Mouse (Mus musculus) CH12F3 (cell line): Measurements from ENCODE around the gene Sec14l2.

ENCODE experiments used
- in situ Hi-C: fragments of 300-500 bp; cut with MboI; formaldehyde crosslinking; loops from 2 replicates; pipeline ENCODE4 v1.14.3; 2020; ENCODE audit warnings: low sequenced_read_pairs

Gene Sec14l2

DNA sequence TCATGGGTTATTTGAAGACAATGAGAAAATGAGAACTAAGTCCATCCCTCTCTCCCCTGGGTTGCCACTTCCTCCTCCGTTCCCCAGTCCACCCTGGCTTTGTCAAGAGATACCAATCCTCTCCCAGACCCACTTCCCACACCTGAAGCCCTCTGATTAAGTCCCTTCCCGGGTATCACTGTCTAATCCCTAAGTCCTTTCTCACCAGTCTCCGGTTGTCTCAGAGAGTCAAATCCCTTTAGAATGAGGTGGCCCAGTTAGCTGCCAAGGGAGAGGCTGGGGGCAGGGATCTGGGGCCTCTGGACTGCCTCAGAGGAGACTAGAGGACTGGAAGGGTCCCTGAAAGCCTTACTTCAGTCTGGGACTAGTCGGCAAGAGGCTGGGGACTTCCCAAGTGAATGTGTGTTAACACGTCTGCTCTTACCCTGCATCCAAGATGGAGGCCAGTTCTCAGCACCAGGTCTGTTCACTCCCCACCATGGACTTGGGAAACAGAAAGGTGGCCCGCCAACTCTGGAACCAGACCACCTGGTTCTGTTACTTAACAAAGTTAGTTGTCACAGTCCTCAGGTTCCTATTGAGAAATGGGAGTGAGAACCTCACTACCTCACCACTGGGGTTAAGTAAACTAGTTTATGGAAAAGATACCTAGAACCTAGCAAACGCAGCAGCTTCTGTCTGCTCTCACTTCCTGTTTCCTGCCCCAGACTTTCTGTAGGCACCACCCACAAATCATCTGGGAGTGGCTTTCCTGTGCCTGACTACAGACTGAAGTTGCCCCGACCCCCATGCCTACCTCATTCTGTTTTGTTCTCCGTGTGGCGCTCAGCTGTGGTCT lies at the start of gene Sec14l2:
Gene Sec14l2, minus strand, starts transcription at position 674 of the 838 bp plus-strand sequence.
- in situ Hi-C loops, result no loop called here

DNA sequence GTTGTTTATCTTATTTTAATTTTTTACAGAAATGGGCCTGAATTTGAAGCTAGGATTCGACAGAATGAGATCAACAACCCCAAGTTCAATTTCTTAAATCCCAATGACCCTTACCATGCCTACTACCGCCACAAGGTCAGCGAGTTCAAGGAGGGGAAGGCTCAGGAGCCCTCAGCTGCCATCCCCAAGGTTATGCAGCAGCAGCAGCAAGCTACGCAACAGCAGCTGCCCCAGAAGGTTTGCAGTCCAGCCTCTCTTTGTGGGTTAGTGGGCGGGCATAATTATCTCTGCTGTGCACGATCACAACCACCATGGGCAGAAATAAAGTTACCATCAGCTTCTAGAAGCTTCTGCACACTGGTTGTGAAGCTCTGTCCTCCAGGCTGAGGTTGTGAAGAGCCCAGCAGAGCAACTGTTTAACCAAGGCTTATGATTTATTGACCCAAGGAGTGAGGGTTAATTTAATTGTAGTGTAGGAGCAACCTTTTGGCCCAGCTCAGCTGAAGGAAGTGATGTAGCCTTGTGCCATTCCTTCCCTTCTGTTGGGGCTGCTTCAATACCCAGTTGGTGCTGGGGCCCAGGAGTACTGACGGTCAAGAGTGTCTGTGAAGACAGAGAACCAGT lies 43.4 kb upstream of the Sec14l2 start:
- in situ Hi-C loops, result no loop called here

DNA sequence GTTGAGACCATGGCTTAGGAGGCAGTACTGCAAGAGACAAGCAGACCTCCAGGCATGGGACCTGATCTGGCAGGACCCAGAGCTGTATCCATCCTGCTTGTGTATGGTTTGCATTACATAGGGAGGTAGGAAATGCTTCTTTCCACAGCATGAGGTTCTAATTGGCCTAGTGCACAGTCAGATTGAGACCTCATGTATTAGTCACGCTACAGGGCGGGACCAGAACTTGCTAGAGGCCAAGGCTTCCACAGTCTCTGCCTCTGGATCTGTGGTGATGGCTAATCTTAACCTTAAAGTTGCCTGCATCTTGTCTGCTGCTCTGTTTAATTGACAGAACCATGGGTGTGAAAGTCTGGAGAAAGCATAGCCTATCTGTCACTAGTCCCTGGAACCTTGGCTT lies 41.5 kb upstream of the Sec14l2 start:
- in situ Hi-C loops, result no loop called here

DNA sequence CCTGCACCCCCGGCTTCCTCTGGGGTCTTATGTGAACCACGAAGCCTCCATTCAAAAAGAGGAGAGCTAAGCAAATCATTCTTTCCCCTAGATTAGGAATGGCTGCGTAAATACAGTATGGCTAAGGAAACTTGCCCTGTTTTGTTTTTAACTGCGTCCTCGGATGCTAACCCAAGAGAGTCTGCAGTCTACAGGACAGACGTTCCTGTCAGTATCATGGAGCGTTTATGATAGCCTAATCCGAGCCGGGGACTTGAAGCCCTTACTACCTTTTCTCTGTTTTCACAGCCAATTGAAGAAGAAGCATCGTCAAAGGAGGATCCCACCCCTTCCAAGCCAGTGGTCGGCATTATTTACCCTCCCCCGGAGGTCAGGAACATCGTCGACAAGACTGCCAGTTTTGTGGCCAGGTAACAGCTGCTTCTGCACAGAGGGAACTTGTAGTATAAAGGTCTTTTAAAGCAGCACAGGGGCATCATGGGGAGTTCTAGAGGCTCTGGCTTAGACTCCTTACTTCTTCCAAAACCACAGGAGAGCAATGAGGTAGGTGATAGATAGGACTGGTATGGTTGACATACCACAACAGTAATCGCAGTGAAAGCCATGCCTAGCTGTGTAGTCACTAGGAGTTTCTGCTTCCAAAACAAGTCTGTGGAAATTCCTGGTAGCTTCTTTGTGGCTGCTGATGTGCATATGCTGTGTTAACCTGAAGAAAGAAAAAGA lies 37.7 kb upstream of the Sec14l2 start:
- in situ Hi-C loops, result no loop called here

DNA sequence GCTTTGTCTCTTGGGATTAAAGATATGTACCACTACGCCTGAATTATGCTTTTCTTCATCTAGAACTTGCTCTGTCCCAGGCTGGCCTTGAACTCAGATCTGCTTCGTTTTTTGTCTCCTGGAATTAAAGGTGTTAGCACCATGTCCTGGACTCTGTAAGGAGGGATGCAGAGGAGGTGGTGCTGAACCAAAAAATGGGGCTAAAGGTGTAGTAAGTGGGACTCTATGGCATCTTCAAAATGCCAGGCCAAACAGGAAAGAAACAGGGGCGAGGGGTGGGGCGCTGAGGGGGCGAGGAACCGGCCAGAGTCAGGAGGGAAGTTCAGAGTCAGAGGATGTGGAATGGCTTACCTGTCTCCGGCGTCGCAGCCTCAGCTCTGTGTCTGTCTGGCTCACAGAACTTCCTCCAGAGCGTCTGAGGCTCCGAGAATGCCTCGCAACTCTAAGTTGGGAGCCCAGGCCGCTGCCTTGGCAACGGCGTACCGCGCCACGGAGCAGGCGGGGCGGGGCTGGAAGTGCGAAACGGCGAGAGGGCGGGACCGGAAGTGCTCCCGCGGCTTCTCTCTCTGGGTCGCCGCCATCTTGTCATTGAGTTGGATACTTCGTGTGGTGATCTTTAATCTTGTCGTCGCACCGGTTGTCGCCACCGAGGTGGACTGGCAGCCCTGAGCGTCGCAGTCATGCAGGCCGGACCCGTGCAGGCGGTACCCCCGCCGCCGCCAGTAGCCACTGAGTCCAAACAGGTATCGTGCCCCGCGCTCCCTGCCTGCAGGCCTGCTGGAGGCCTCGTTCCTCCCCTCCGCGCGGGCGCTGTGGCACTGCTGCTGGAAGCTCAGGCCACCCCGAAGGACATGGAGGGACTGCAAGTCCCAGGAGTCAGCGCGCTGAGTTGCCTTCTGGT lies 36.8 kb upstream of the Sec14l2 start, which contains the start of the genes Ccdc157 and Sf3a1:
Gene Ccdc157, minus strand, starts transcription at position 486 of the 901 bp plus-strand sequence.
Gene Sf3a1, plus strand, starts transcription at position 543 of the 901 bp plus-strand sequence.
- in situ Hi-C loops, result no loop called here

DNA sequence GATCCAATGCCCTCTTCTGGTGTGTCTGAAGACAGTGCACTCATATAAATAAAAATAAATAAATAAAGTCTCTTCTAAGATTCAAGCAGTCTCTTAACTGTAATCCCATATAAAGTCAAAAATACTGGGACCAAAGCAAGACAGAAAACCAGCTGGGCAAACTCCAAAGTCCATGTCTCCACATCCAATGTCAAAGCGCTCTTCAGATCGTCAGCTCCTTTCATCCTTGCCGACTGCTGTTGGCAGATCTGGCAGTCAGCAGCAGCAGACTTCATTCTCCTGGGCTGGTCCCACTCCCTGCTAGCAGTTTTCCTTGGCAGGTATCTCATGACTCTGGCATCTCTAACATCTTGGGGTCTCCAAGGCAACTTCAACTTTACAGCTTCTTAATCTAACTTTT lies 35.5 kb upstream of the Sec14l2 start:
- in situ Hi-C loops, result no loop called here

DNA sequence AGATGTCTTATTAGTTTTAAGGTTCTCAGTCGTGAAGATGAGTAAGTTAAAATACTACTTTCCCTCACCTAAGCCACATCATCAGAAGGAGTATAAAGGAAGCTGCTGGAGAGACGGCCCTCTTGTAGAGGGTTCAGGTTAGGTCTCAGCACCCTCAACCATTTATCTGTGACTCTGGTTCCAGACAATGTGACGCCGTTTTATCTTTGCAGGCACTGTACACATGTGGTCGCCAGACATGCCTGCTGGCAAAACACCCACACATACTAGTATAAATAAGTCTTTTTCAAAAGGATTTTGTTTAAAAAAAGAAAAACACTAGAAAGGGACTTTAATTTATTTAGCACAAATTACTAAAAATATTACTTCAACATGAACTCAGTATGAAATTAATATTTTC lies 32.4 kb upstream of the Sec14l2 start:
- in situ Hi-C loops, result no loop called here

DNA sequence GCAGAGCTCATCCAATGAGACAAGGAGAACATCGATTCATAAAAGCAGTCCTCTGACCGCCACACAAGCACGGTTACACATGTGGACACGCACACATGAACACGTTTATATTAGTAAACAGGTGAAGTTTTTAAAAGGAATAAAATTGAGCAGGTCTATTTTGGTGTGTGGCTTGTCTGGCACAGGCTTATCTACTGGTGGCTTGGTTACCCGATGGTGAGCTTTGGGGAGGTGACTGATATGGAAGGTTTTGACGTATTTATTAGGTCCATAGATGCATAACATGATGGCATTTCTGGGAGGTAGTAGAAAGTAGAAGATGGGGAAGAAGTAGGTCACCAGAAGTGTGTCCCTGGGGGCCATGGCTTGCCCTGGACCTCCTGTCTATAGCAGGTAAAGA lies 30.5 kb upstream of the Sec14l2 start:
- in situ Hi-C loops, result no loop called here

DNA sequence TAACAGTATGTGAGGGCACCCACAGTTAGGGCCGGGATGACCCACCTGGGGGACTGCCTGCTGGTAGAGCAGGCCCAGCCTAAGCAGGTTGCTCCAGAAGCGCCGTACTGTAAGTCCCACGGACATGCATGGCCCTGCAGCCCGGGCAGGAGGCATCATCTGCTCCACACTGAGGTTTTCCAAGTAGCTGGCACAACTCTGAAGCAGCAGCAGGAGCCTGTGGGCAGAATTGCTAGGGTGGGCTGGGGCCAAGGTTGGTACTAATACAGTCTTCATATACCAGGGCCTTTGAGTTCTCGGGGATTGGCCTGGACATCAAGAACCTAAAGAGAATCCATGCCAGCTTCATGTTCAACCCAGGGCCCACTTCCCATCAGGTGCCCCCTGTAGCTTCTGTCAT lies 26.7 kb upstream of the Sec14l2 start:
- in situ Hi-C loops, result no loop called here

DNA sequence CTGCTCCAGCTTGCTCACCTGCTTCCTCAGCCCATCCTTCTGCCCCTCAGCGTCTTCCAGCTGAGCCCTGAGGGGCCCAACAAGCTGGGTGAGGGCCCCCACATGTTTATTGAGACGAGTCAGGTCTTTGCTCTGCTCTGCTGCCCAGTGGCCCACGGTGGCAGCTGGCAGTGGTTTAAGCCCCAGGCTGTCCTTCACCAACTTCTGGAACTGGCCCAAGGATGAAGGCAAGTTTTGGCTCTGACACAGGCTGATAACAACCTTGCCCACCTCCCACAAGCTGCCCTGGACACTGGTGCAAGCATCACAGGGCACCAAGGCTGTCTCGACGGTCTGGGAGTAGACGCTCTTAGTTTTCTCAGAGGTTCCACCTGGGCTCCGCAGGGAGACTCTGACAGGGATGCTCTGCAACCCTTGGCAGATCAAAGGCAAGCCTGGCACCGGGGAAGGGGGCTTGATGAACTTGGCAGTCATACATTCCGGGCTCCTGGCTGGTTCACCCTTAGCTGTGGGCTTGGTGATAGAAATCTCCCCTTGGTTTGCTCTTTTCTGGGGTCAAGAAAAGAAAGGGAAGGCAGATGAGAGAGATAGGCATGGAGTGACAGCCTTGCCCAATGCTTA lies 25.4 kb upstream of the Sec14l2 start:
- in situ Hi-C loops, result no loop called here

DNA sequence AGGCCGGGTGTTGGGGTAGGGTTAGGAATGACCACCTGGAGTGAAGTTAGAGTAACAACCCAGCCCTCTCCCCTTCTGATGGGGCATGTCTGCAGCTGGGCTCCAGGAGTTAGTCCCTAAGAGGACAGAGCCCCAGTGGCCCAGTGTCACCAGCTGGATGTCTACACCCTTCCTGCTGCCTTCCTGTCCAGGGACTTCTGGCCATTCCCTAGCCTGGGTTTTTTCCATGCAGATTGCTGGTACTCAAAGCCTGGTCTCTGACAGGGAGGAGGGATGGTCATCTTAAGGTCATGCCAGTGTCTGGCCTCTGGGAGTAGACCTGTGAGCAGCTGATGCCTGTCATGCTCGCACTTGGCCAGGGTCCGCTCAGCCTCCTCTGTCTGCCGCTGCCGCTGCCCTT lies 24.9 kb upstream of the Sec14l2 start:
- in situ Hi-C loops, result no loop called here

DNA sequence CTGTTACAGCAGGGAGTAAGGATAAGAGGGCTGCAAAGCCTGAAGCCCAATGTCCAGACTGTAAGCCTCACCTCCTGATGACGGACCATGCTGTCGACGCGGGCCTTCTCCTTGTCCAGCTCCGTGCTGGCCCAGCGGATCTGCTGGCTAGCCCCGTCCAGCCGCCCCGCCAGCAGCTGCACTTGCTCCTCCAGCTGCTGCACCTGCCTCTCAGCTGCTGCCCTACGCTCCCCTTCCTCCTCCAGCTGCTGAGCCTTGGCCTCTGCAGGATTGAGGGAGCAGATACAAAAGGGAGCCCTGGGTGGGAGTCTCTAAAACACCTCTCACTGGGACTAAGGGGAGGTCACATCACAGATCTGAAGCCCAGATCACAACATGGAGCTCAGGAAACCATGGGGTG lies 23.9 kb upstream of the Sec14l2 start:
- in situ Hi-C loops, result no loop called here

DNA sequence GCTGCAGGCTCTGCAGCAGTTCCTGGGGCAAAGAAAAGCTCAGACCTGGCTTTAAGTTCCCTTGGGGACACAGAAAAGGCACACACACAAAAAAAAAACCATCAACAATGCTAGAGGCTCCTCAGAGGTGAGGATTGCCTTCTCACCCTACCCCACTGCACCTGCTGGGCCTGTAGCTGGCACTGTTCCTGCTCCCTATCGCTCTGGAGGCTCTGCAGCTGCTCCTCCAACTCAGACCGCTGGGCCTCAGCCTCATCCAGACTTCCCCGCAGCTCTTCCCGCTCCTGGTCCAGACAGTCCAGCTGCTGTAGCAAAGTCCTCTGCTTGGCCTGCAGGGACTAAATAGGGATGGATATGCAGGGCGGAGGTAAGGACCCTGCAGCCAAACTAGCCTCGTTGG lies 23.2 kb upstream of the Sec14l2 start:
- in situ Hi-C loops, result no loop called here

DNA sequence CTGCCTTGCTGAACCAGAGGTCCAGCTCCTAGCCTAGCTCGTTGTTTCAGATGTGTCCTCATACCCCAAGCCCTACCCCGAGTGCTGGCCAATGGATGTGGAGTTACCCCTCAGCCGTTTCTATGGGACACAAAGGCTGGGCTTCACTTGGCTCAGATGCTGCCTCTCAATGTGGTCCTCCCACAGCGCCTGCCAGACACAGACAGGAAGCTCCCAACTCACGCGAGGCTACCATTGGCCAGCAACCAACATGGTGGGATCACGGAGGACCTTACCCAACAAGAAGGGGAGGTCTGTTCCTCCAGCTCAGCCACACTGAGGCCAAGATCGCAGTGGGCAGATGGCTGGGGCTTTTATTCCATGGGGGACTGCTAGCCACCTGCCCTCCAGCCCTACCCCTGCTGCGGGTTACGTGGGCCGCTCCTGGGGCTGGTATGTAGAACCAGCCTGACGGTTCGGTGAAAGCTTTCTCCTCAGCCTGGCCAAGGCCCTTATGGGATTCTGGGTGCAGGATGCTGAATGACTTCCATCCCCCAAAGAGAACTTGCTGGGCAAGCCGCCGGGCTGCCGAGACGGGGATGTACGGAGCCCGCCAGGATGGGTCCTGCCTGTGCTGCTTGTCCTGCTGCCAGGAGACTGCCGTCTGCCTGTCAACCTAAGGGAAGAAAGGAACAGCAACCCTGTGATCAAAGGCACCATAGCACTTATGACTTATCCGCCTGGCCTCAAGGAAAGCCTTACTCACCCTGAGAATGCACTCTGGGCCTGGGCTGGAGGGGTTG lies 20.3 kb upstream of the Sec14l2 start:
- in situ Hi-C loops, result no loop called here

DNA sequence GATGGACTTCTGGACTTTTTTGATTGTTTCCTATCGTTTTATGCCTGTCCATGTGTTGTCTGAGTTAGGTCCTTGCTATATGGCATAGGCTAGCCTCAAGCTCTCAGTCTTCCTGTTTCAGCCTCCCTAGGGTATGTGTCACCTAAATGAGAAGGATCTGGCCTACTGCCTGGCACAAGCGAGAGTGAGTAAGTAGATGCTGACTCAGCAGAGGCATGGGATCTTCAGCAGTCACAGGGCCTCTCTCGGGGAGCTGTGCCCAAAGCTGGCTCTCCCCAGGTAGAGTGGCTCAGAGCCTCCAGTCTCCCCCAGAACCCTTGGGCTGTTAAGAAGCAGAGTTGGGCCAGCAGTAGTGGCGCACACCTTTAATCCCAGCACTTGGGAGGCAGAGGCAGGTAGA lies 19.1 kb upstream of the Sec14l2 start:
- in situ Hi-C loops, result no loop called here

DNA sequence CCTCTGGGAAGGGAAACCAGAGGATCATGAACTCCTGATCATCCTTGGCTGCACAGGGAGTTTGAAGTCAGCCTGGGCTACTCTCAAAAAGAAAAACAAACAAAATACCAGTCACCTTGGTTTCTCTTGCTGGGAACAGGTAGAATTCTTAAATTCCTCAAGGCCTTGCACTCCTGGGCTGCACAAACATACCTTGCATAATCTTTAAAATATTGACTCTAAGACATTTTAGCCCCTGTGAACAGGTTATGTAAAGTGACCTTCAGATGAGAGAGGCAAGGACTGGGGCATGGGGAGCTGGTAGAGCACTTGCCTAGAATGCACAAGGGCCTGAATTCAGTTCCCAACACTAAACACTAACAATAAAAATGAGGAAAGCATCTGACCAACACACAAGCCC lies 18.3 kb upstream of the Sec14l2 start:
- in situ Hi-C loops, result no loop called here

DNA sequence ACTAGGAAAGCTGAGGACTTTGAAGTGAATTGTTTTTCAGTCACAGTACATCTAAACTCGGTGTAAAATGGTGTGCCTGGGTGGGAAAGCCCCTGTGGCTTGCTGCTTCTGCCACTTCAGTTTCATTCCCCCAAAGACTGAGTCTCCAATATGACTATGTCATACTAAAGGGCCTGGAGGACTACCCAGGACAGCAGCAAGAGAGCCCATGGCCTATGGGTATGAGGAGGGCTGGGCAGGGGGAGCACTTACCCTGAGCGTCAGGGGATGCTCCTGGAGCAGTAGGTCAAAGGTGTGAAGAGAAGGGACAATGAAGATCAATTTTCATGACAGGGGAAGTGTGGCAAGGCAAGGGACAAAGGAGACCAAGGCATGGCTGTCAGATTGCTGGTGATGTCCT lies 15.7 kb upstream of the Sec14l2 start:
- in situ Hi-C loops, result loop anchor here (5.0 kb wide), 1 partner anchor 68 kb away; no protein-coding TSS in a partner anchor

DNA sequence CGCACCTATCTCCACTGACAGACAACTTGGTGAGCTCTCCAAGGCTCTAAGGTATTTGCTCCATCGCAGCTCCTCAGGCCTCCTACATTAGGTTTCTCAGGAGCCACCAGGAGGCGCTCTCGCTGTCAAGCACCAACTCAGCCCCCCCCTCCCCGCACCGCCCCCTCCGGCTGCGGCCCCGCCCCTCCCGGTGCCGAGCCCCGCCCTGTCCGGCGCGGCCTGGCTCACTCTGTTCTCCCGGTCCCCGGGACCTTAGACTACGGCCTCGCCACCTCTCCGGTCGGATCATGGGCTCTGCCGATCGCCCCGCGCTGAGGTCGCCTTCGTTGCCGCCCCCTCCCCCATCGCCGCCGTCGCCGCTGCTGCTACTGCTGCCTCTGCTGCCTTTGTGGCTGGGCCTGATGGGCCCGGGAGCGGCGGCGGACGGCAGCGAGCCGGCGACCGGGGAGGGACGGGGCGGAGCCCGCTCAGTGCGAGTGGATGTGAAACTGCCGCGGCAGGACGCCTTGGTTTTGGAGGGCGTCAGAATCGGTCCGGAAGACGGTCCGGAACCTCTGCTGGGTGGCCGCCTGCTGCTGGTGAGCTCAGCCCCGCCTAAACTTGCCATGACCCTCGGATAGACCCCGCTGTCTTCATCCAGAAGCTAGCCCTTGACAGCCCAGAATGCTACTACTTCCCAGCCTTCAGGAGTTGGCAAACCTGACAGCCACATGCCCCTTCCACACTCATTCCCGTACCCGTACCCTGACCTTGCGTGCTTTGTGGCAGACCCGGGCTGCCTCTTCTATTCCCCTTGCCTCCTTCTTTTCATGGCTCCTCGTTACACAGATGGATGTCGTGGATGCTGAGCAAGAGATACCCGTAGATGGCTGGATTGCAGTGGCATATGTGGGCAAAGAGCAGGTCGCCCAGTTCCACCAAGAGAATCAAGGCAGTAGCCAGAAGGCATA lies 12.0 kb upstream of the Sec14l2 start, which contains the start of gene Rnf215:
Gene Rnf215, plus strand, starts transcription at position 217 of the 950 bp plus-strand sequence.
- in situ Hi-C loops, result loop anchor here (5.0 kb wide), 1 partner anchor 72 kb away; no protein-coding TSS in a partner anchor
